Mouse (Mus musculus): ENCODE results near the gene Sh3bgrl.

Sh3bgrl gene

GRCm38 (mm10) chrX:109238163-109238562 is 143.0 kb downstream of the Sh3bgrl start:
- DNase-seq (ENCODE audit: low read depth, low spot score): peak; percentile 1

All from mesoderm, embryonic 11.5 days (tissue).